Mouse (Mus musculus) cerebellum, postnatal 25 days (tissue): ENCODE measurements at regions not wholly inside any gene's neighbourhood (a gene's known extent, or its start where the extent isn't known, plus 50 kb on each side); places are given as distances from the start of the nearest gene placed in this dataset.

Experiments used
- DNase-seq, 2 experiments: peaks; one replicate each; pipeline ENCODE4 v3.0.0; 2021; ENCODE audit warnings: mixed read lengths in 2 of 2

DNA sequence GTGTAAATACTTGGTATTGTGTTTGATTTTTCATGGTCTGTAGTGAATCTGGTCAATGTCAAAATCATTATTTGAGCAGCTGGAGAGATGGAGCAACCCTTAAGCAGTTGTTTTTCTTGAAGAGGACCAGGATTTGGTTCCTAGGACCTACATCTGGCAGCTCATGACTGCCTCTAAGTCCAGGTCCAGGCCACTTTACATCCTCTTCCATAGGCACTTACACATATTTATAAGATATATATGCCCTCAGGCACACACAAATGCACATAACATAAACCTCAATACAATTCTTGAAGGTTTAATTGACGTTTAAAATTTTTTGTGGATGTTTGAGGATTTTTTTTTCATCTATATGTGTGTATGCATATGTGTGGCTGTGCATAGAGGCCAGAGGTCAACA lies 96.8 kb upstream of the Fam240b start:
- no peak for DNase-seq

GRCm38 (mm10) chr13:64573711-64574110 lies 76.1 kb upstream of the Fam240b start:
- DNase-seq, result peak in 1 of 2 experiments; percentile 21

DNA sequence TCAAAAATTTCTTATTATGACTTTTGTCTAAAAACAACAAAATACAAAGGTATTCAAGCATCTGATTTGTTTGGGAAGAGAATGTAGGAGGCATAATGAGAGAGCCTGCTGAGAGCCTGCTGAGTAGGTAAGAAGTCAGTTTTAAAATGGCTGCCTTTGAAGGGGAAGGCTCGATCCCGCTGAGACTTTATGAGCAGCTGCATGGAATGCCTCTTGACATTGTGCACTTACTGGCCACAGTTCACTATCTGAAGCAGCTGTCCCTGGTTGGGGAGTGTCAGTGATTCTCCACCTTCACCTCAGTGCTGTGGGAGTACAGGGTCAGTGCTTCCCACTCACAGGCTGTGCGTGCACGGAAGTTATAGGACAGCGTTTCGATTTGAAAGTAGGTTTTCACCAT lies 71.3 kb upstream of the Fam240b start:
- no peak for DNase-seq

DNA sequence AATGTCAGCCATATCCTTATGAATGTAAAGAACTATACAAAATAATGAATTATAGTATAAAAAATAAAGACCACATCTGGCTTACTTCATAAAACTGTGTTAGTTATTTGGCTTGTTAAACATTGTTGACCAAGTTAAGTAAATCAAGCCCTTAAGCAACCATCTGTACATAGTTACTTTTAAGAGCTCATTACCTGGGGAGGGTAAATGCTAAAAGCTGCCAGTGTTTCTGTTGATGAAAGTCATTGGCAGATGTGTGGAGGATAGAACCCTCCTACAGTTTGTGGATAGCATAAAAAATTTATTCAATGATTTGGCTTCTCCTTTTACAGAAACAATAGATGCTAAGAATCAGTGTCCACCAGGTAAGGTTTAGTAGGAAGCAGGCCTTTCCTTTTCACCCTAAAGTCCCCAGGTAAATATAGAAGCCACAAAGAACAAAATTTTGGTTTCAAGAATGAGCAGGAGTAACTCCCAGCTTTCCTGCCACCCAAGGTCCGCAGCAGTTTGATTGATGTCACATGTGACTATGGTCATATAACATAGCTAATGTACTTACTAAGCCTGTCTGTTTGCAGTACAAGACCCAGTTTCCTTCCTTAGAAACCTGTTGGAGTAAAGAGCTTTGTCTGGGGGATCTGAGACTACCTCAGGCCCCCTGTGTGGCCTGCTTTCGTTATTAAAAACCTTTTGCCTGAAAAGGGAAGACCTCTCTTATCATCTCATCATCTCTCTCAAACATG lies 69.5 kb upstream of the Fam240b start:
- DNase-seq, result no peak

DNA sequence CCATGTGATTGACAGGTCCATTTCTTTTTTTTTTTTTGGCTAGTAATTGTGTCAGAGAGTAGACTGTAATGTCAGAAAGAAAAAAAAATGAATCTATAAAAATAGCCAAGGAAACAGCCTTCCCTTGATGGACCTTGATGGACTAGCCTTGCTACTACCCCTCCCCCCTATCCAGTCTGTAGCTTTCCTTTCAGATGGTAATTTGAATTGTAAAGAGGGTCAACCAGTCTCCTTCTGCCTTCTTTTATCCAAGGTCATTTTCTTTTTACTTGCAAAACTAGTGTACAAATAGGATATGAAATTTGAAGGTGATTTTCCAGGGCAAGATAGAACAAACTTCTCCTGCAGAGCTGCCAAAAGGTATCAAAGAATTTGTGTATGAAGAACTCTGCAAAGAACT lies 68.2 kb upstream of the Fam240b start:
- no peak for DNase-seq
